Mouse (Mus musculus) retina, postnatal 1 day (tissue): ENCODE measurements around the gene Ltc4s.

Experiments
- DNase-seq: peaks from one replicate; pipeline ENCODE4 v3.0.0-alpha.2; 2012

Gene Ltc4s

GRCm38 (mm10) chr11:50238324-50238723, at the start of gene Ltc4s:
Gene Ltc4s, minus strand, starts transcription at chr11:50238616.
- no peak for DNase-seq

GRCm38 (mm10) chr11:50286428-50286827, 48.0 kb upstream of the Ltc4s start:
- no peak for DNase-seq

- DNase-seq, result no peak
Measured at GRCm38 (mm10) chr11:50285696-50286095, 47.3 kb upstream of the Ltc4s start.

- DNase-seq, result no peak
Measured at GRCm38 (mm10) chr11:50285263-50285662, 46.8 kb upstream of the Ltc4s start.

- no peak for DNase-seq
Measured at GRCm38 (mm10) chr11:50280053-50280452, 41.6 kb upstream of the Ltc4s start.

GRCm38 (mm10) chr11:50279005-50279404, 40.6 kb upstream of the Ltc4s start:
- DNase-seq, result no peak

GRCm38 (mm10) chr11:50277706-50278105, 39.3 kb upstream of the Ltc4s start:
- no peak for DNase-seq

- no peak for DNase-seq
Measured at GRCm38 (mm10) chr11:50277025-50277424, 38.6 kb upstream of the Ltc4s start.

- no peak for DNase-seq
Measured at GRCm38 (mm10) chr11:50275568-50276151, 37.2 kb upstream of the Ltc4s start.

GRCm38 (mm10) chr11:50275077-50275476, 36.7 kb upstream of the Ltc4s start:
- no peak for DNase-seq

- no peak for DNase-seq
Measured at GRCm38 (mm10) chr11:50272819-50273218, 34.4 kb upstream of the Ltc4s start.

- no peak for DNase-seq
Measured at GRCm38 (mm10) chr11:50269885-50270284, 31.5 kb upstream of the Ltc4s start.

- peak; percentile 39 for DNase-seq
Measured at GRCm38 (mm10) chr11:50269163-50269562, 30.7 kb upstream of the Ltc4s start.

- DNase-seq, result no peak
Measured at GRCm38 (mm10) chr11:50266997-50267396, 28.6 kb upstream of the Ltc4s start.

- no peak for DNase-seq
Measured at GRCm38 (mm10) chr11:50265931-50266330, 27.5 kb upstream of the Ltc4s start.

GRCm38 (mm10) chr11:50263198-50263597, 24.8 kb upstream of the Ltc4s start:
- DNase-seq, result no peak

- no peak for DNase-seq
Measured at GRCm38 (mm10) chr11:50262020-50262419, 23.6 kb upstream of the Ltc4s start.

GRCm38 (mm10) chr11:50258310-50258709, 19.9 kb upstream of the Ltc4s start:
- no peak for DNase-seq

GRCm38 (mm10) chr11:50256615-50257014, 18.2 kb upstream of the Ltc4s start:
- no peak for DNase-seq

GRCm38 (mm10) chr11:50254010-50254580, 15.7 kb upstream of the Ltc4s start:
- no peak for DNase-seq

- no peak for DNase-seq
Measured at GRCm38 (mm10) chr11:50253393-50253792, 15.0 kb upstream of the Ltc4s start.

- no peak for DNase-seq
Measured at GRCm38 (mm10) chr11:50252684-50253265, 14.4 kb upstream of the Ltc4s start.

- DNase-seq, result no peak
Measured at GRCm38 (mm10) chr11:50252166-50252565, 13.8 kb upstream of the Ltc4s start.

- no peak for DNase-seq
Measured at GRCm38 (mm10) chr11:50248473-50249171, 10.2 kb upstream of the Ltc4s start.
